Mouse (Mus musculus) layer of hippocampus, adult 9-10 months (tissue): ENCODE measurements around the gene Pola1.

Experiments used
- DNase-seq: peaks from one replicate; pipeline ENCODE4 v3.0.0; 2022; ENCODE audit warnings: low spot score

The Pola1 gene

GRCm38 (mm10) chrX:93289076-93289475 lies 342.9 kb downstream of the Pola1 start:
- no peak for DNase-seq

GRCm38 (mm10) chrX:93288339-93288738 lies 343.6 kb downstream of the Pola1 start:
- no peak for DNase-seq

GRCm38 (mm10) chrX:93286291-93286893 lies 345.6 kb downstream of the Pola1 start, which contains the start of gene Arx:
Gene Arx (plus strand): TSS chrX:93286445.
- DNase-seq, result no peak

GRCm38 (mm10) chrX:93285091-93285490 lies 346.9 kb downstream of the Pola1 start:
- DNase-seq, result no peak

- no peak for DNase-seq
Measured at GRCm38 (mm10) chrX:93281756-93282155, 350.2 kb downstream of the Pola1 start.

GRCm38 (mm10) chrX:93281028-93281723 lies 350.8 kb downstream of the Pola1 start:
- peak; percentile 17 for DNase-seq

GRCm38 (mm10) chrX:93279940-93280339 lies 352.0 kb downstream of the Pola1 start:
- DNase-seq, result no peak

GRCm38 (mm10) chrX:93275689-93276088 lies 356.3 kb downstream of the Pola1 start:
- no peak for DNase-seq
